Mouse (Mus musculus): ENCODE measurements around the gene Draxin. TPM values are rescaled to one million over a fixed set of nuclear protein-coding genes. Genes with fewer than 3 reads are reported as not detected.
"Not testable (repeated sequence)": the region's sequence is repeated elsewhere in the genome, so short reads cannot be mapped to it uniquely, and the experiment has no call there.

Gene Draxin
- 0.30 TPM for polyA plus RNA-seq (2021)

GRCm38 (mm10) chr4:148130561-148131413 lies at the start of gene Draxin:
Gene Draxin (minus strand): TSS chr4:148130698.
- no peak for TF ChIP-seq CTCF (IDR thresholded peaks at IDR 0.05)
- POLR2A ChIA-PET, result no interaction called here
- CTCF ChIA-PET, result interaction anchor here (0.9 kb wide), 1 partner anchor 12 kb away, joined by 3 read pairs; no protein-coding TSS in a partner anchor
- ATAC-seq (peak; percentile 54), DNase-seq (ENCODE audit: low read depth, low spot score) (no peak)
- peaks cover 11% of the 10 kb centered on the region for H3K27me3 ChIP-seq
- in situ Hi-C loops (cut with MboI; ENCODE audit: low pct_unique_long_range_greater_than_20kb), result no loop called here

- no peak for DNase-seq (ENCODE audit: low read depth, low spot score)
- POLR2A ChIA-PET, result no interaction called here
- CTCF ChIA-PET, result no interaction called here
- H3K27me3 ChIP-seq, result peaks cover 20% of the 10 kb centered on the region
- ATAC-seq, result no peak
- TF ChIP-seq CTCF (IDR thresholded peaks at IDR 0.05), result no peak
- in situ Hi-C loops (cut with MboI; ENCODE audit: low pct_unique_long_range_greater_than_20kb), result no loop called here
Observed at GRCm38 (mm10) chr4:148177716-148178115, 47.2 kb upstream of the Draxin start.

- ATAC-seq; DNase-seq (ENCODE audit: low read depth, low spot score); POLR2A ChIA-PET; in situ Hi-C loops (cut with MboI; ENCODE audit: low pct_unique_long_range_greater_than_20kb); CTCF ChIA-PET: not testable (repeated sequence)
- peaks cover 20% of the 10 kb centered on the region for H3K27me3 ChIP-seq
Observed at GRCm38 (mm10) chr4:148176603-148177002, 46.1 kb upstream of the Draxin start.

- H3K27me3 ChIP-seq, result peaks cover 20% of the 10 kb centered on the region
- CTCF ChIA-PET, result no interaction called here
- DNase-seq (ENCODE audit: low read depth, low spot score) (no peak), ATAC-seq (no peak)
- TF ChIP-seq CTCF (IDR thresholded peaks at IDR 0.05), result no peak
- POLR2A ChIA-PET, result no interaction called here
- in situ Hi-C loops (cut with MboI; ENCODE audit: low pct_unique_long_range_greater_than_20kb), result loop anchor here (5.0 kb wide), 2 partner anchors 253 to 428 kb away; partner anchors contain the start of gene Masp2
Observed at GRCm38 (mm10) chr4:148174495-148174862, 44.0 kb upstream of the Draxin start.

GRCm38 (mm10) chr4:148173811-148174494 lies 43.5 kb upstream of the Draxin start:
- ATAC-seq (no peak), DNase-seq (ENCODE audit: low read depth, low spot score) (no peak)
- peaks cover 20% of the 10 kb centered on the region for H3K27me3 ChIP-seq
- POLR2A ChIA-PET, result no interaction called here
- CTCF ChIA-PET, result no interaction called here
- in situ Hi-C loops (cut with MboI; ENCODE audit: low pct_unique_long_range_greater_than_20kb), result loop anchor here (5.0 kb wide), 2 partner anchors 253 to 428 kb away; partner anchors contain the start of gene Masp2
- no peak for TF ChIP-seq CTCF (IDR thresholded peaks at IDR 0.05)

GRCm38 (mm10) chr4:148171261-148171660 lies 40.8 kb upstream of the Draxin start:
- in situ Hi-C loops (cut with MboI; ENCODE audit: low pct_unique_long_range_greater_than_20kb), result loop anchor here (5.0 kb wide), 2 partner anchors 256 to 431 kb away; partner anchors contain the start of gene Masp2
- ATAC-seq (no peak), DNase-seq (ENCODE audit: low read depth, low spot score) (no peak)
- TF ChIP-seq CTCF (IDR thresholded peaks at IDR 0.05), result no peak
- H3K27me3 ChIP-seq, result peaks cover 20% of the 10 kb centered on the region
- ChIA-PET CTCF (interaction anchor here (1.3 to 6.2 kb wide), 5 partner anchors 12 to 260 kb away, joined by 3 to 74 read pairs (median 6); no protein-coding TSS in a partner anchor), POLR2A (no interaction called here)

- in situ Hi-C loops (cut with MboI; ENCODE audit: low pct_unique_long_range_greater_than_20kb), result loop anchor here (5.0 kb wide), 2 partner anchors 256 to 431 kb away; partner anchors contain the start of gene Masp2
- no peak for ATAC-seq
- DNase-seq (ENCODE audit: low read depth, low spot score), result no peak
- TF ChIP-seq CTCF (IDR thresholded peaks at IDR 0.05), result no peak
- ChIA-PET POLR2A (no interaction called here), CTCF (interaction anchor here (0.8 to 6.2 kb wide), 7 partner anchors 12 to 261 kb away, joined by 3 to 74 read pairs (median 6); no protein-coding TSS in a partner anchor)
- H3K27me3 ChIP-seq, result peaks cover 17% of the 10 kb centered on the region
Observed at GRCm38 (mm10) chr4:148170842-148171241, 40.3 kb upstream of the Draxin start.

GRCm38 (mm10) chr4:148169586-148169985 lies 39.1 kb upstream of the Draxin start:
- DNase-seq (ENCODE audit: low read depth, low spot score), result no peak
- in situ Hi-C loops (cut with MboI; ENCODE audit: low pct_unique_long_range_greater_than_20kb), result no loop called here
- no peak for TF ChIP-seq CTCF (IDR thresholded peaks at IDR 0.05)
- no peak for ATAC-seq
- ChIA-PET CTCF (interaction anchor here (0.6 to 6.2 kb wide), 9 partner anchors 14 to 438 kb away, joined by 3 to 74 read pairs (median 6); no protein-coding TSS in a partner anchor), POLR2A (interaction anchor here (1.0 kb wide), 1 partner anchor 55 kb away, joined by 4 read pairs; no protein-coding TSS in a partner anchor)
- peaks cover 8% of the 10 kb centered on the region for H3K27me3 ChIP-seq

- H3K27me3 ChIP-seq, result no peaks in the 10 kb centered on the region
- POLR2A ChIA-PET, result no interaction called here
- TF ChIP-seq CTCF (IDR thresholded peaks at IDR 0.05), result no peak
- in situ Hi-C loops (cut with MboI; ENCODE audit: low pct_unique_long_range_greater_than_20kb), result no loop called here
- CTCF ChIA-PET, result interaction anchor here (0.9 to 6.2 kb wide), 8 partner anchors 13 to 270 kb away, joined by 3 to 74 read pairs (median 6); no protein-coding TSS in a partner anchor
- ATAC-seq (no peak), DNase-seq (ENCODE audit: low read depth, low spot score) (no peak)
Observed at GRCm38 (mm10) chr4:148168287-148168686, 37.8 kb upstream of the Draxin start.

- TF ChIP-seq CTCF (IDR thresholded peaks at IDR 0.05), result no peak
- no peaks in the 10 kb centered on the region for H3K27me3 ChIP-seq
- no peak for DNase-seq (ENCODE audit: low read depth, low spot score)
- ChIA-PET POLR2A (interaction anchor here (0.9 kb wide), 1 partner anchor 25 kb away, joined by 5 read pairs; no protein-coding TSS in a partner anchor), CTCF (interaction anchor here (0.8 to 6.2 kb wide), 14 partner anchors 8 to 265 kb away, joined by 3 to 74 read pairs (median 3); no protein-coding TSS in a partner anchor)
- ATAC-seq, result no peak
- in situ Hi-C loops (cut with MboI; ENCODE audit: low pct_unique_long_range_greater_than_20kb), result no loop called here
Observed at GRCm38 (mm10) chr4:148166986-148167385, 36.5 kb upstream of the Draxin start.

Measured in Patski (cell line).